Mouse (Mus musculus) heart, adult 2 months (tissue): ENCODE results near the gene Dot1l.

Source experiments
- EP300 ChIP-seq: fragments of 200-500 bp; IDR thresholded peaks from 2 replicates; pipeline ENCODE4 v1.6.1; 2011; ENCODE audit warnings: low read depth, low read length, control low read depth; ENCODE audit not compliant: insufficient read depth
- POLR2A ChIP-seq: fragments of 200-500 bp; IDR thresholded peaks from 2 replicates; pipeline ENCODE4 v1.6.1; 2011; ENCODE audit warnings: mild to moderate bottlenecking, low read depth, low read length, control low read depth; ENCODE audit not compliant: insufficient read depth

- TF ChIP-seq EP300 (no peak), POLR2A (no peak)
These were observed 50.3 kb downstream of the Dot1l start for GRCm38 (mm10) chr10:80805322-80805721.
